Mouse (Mus musculus): Measurements from ENCODE around the gene Olfr1441. TPM values are rescaled to one million over a fixed set of nuclear protein-coding genes. Genes with fewer than 3 reads are reported as not detected.

Olfr1441 gene
- polyA plus RNA-seq, 1 experiment: not detected

- Histone ChIP-seq H3K27ac (replicated peaks; ENCODE audit: low read depth, low read length) (0 out of 2 replicates have a peak overlapping the region, but pooled peaks have one; percentile 5), H3K4me1 (ENCODE audit: control insufficient read depth, insufficient read depth, insufficient read length, low read length) (peaks cover 11% of the 10 kb centered on the region; the same call in 1 of the 2 replicates), H3K4me3 (ENCODE audit: insufficient read depth, low read depth, low read length) (no peak overlapping the region)
Measured at GRCm38 (mm10) chr19:12472381-12472976, 55.2 kb downstream of the Olfr1441 start.

Other genes starting within 250 kb of the Olfr1441 start
- gene Olfr1555-ps1, start 247.3 kb upstream of the Olfr1441 start, polyA plus RNA-seq (2012; ENCODE audit: insufficient read depth, insufficient read length, missing spikeins): not detected in 2 replicates
- gene Olfr1431, start 216.8 kb upstream of the Olfr1441 start, polyA plus RNA-seq (2012; ENCODE audit: insufficient read depth, insufficient read length, missing spikeins): not detected in 2 replicates
- gene Olfr1432, start 184.8 kb upstream of the Olfr1441 start, polyA plus RNA-seq (2012; ENCODE audit: insufficient read depth, insufficient read length, missing spikeins): not detected in 2 replicates
- gene Olfr262, start 175.8 kb upstream of the Olfr1441 start, polyA plus RNA-seq (2012; ENCODE audit: insufficient read depth, insufficient read length, missing spikeins): not detected in 2 replicates
- gene Olfr235, start 156.4 kb upstream of the Olfr1441 start, polyA plus RNA-seq (2012; ENCODE audit: insufficient read depth, insufficient read length, missing spikeins): not detected in 2 replicates
- gene Olfr1434, start 137.6 kb upstream of the Olfr1441 start, polyA plus RNA-seq (2012; ENCODE audit: insufficient read depth, insufficient read length, missing spikeins): not detected in 2 replicates
- gene Olfr1436, start 118.3 kb upstream of the Olfr1441 start, polyA plus RNA-seq (2012; ENCODE audit: insufficient read depth, insufficient read length, missing spikeins): not detected in 2 replicates
- gene Olfr1437, start 92.3 kb upstream of the Olfr1441 start, polyA plus RNA-seq (2012; ENCODE audit: insufficient read depth, insufficient read length, missing spikeins): not detected in 2 replicates
- not detected in 2 replicates for gene Olfr1438-ps1, start 81.5 kb upstream of the Olfr1441 start, polyA plus RNA-seq (2012; ENCODE audit: insufficient read depth, insufficient read length, missing spikeins)
- gene Olfr1440, start 30.2 kb upstream of the Olfr1441 start, polyA plus RNA-seq (2012; ENCODE audit: insufficient read depth, insufficient read length, missing spikeins): not detected in 2 replicates
- not detected in 2 replicates for gene Pfpl, start 10.5 kb downstream of the Olfr1441 start, polyA plus RNA-seq (2012; ENCODE audit: insufficient read depth, insufficient read length, missing spikeins)
- 6.3 and 7.9 TPM in 2 replicates for gene Mpeg1, start 43.3 kb downstream of the Olfr1441 start, polyA plus RNA-seq (2012; ENCODE audit: insufficient read depth, insufficient read length, missing spikeins)
- gene Dtx4, start 84.0 kb downstream of the Olfr1441 start, polyA plus RNA-seq (2012; ENCODE audit: insufficient read depth, insufficient read length, missing spikeins): 8.0 and 8.5 TPM in 2 replicates
- 4.5 and 4.8 TPM in 2 replicates for gene Fam111a, start 128.3 kb downstream of the Olfr1441 start, polyA plus RNA-seq (2012; ENCODE audit: insufficient read depth, insufficient read length, missing spikeins)
- not detected in 2 replicates for gene Gm4952, start 182.5 kb downstream of the Olfr1441 start, polyA plus RNA-seq (2012; ENCODE audit: insufficient read depth, insufficient read length, missing spikeins)
- gene Glyat, start 215.9 kb downstream of the Olfr1441 start, polyA plus RNA-seq (2012; ENCODE audit: insufficient read depth, insufficient read length, missing spikeins): not detected in 2 replicates